Mouse (Mus musculus): ENCODE results near the gene Fh1.

DNA sequence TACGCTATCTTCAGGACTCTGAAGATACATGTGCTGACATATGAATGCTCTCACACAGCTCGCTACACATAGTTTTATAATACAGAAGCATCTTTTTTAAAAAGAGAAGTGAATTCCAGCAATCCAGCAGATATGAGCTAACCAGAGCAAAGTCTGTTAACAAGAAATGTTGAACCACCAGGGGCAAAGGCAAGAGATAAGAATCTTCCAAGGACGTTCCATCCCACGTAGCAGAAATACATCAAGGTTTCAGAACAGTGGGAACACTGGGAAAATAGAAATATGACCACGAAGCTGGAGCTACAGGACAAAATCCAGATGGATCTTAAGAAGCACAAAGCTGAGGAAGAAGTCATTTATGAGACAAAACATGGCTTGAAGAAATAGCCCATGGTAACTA lies 4.9 kb upstream of the Fh1 start:
- TF ChIP-seq CTCF (conservative IDR thresholded peaks at IDR 0.05; ENCODE audit: low read length) (no peak), POU5F1 (IDR thresholded peaks at IDR 0.05; ENCODE audit: borderline replicate concordance, low read length) (no peak), NANOG (IDR thresholded peaks at IDR 0.05; ENCODE audit: borderline replicate concordance, low read length) (no peak)
